Mouse (Mus musculus): ENCODE measurements at regions not wholly inside any gene's neighbourhood (a gene's known extent, or its start where the extent isn't known, plus 50 kb on each side); places are given as distances from the start of the nearest gene placed in this dataset.

GRCm38 (mm10) chr10:26500265-26500935 is 124.6 kb upstream of the L3mbtl3 start:
- no peak for TF ChIP-seq POLR2A (IDR thresholded peaks at IDR 0.05; ENCODE audit: control insufficient read depth in 1 of 2, insufficient read depth in 1 of 2, low read depth in 1 of 2, low read length in 2 of 2, poor library complexity in 1 of 2)
- no peak for TF ChIP-seq TAL1 (IDR thresholded peaks at IDR 0.05; ENCODE audit: low read length)

Measured in MEL (cell line).